Mouse (Mus musculus): ENCODE measurements around the gene Gsk3b.
"Not testable (repeated sequence)": the region's sequence is repeated elsewhere in the genome, so short reads cannot be mapped to it uniquely, and the experiment has no call there.

The Gsk3b gene

DNA sequence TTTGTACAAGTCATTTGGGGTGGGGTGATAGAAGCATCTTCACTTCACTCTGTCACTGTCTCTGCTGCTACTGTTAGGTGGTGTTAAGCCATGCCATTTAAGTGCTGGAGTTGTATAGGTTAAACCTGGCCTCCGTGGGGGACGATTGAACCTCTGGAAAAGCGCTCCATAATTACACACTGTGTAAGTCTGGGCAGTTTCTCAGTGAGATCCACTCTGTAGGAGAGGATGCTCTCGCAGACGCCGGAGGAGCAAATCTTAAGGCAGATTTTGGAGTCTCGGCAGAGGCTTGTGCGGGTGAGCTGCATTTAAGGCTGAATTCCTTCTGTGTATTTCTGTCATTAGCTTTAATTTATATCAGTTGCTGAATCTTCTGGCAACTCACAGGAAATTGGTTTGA, 92.6 kb downstream of the Gsk3b start:
- in situ Hi-C loops (cut with MboI; ENCODE audit: low sequenced_read_pairs) = loop anchor here (25.0 kb wide), 2 partner anchors 194 to 494 kb away; no protein-coding TSS in a partner anchor

- in situ Hi-C loops (cut with MboI; ENCODE audit: low sequenced_read_pairs) = loop anchor here (25.0 kb wide), 2 partner anchors 197 to 497 kb away; no protein-coding TSS in a partner anchor
Observed at GRCm38 (mm10) chr16:38184657-38185269, 96.0 kb downstream of the Gsk3b start.

DNA sequence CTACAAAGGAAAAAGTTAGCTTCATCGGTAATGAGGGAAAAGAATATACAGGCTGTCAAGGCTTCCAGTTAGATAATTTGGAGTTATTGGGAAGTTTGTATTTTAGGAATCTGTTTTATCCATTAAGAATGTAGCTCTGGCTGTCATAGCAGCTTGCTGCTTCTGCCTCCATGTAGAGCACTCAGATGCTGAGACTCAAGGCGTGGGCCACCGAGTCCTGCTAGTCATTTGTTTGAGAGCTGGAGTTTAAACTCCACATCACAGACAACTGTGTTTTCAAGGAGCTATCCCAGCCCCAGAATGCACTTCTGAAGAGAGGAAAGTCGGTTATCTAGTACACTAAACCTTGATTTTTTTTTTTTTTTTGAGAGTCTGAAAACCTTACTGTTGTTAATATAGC, 101.2 kb downstream of the Gsk3b start:
- in situ Hi-C loops (cut with MboI; ENCODE audit: low sequenced_read_pairs) = loop anchor here (25.0 kb wide), 2 partner anchors 203 to 503 kb away; no protein-coding TSS in a partner anchor

DNA sequence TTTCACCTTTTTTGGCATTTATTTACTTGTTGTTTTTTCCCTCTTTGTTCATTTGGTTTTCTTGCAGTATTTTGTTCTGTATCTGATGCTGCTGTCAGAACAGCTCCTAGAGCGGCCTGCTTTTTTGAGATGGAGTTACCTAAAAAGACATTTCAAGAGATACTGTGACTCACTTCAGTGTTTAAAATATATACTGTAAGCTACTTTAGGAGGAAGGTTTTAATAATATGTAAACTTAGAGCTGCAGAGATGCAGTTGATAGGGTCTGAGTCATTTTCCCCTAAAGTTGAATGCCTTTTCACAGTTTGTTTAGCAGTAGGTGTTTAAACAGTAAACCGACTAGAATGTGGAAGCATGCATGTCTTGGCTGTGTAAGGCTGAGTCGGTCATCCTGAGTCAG, 101.7 kb downstream of the Gsk3b start:
- in situ Hi-C loops (cut with MboI; ENCODE audit: low sequenced_read_pairs) = loop anchor here (25.0 kb wide), 2 partner anchors 203 to 503 kb away; no protein-coding TSS in a partner anchor

DNA sequence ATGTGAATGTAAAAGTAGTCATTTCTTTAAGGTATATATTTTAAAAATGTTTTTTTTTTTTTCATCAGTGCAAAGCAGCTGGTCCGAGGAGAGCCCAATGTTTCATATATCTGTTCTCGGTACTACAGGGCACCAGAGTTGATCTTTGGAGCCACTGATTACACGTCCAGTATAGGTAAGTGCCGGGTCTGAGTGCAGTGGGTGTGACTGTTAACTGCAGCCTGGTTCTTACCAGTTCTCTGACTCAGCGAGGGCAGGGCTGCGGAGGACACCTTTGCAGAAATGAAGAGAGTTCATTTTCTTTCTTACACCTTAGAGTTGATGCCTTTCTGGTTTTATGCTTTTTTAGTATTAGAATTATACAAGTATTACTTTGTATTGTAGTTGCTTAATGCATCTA, 102.7 kb downstream of the Gsk3b start:
- in situ Hi-C loops (cut with MboI; ENCODE audit: low sequenced_read_pairs) = loop anchor here (25.0 kb wide), 2 partner anchors 204 to 504 kb away; no protein-coding TSS in a partner anchor

GRCm38 (mm10) chr16:38192640-38193039, 103.8 kb downstream of the Gsk3b start:
- in situ Hi-C loops (cut with MboI; ENCODE audit: low sequenced_read_pairs) = loop anchor here (25.0 kb wide), 2 partner anchors 205 to 505 kb away; no protein-coding TSS in a partner anchor

DNA sequence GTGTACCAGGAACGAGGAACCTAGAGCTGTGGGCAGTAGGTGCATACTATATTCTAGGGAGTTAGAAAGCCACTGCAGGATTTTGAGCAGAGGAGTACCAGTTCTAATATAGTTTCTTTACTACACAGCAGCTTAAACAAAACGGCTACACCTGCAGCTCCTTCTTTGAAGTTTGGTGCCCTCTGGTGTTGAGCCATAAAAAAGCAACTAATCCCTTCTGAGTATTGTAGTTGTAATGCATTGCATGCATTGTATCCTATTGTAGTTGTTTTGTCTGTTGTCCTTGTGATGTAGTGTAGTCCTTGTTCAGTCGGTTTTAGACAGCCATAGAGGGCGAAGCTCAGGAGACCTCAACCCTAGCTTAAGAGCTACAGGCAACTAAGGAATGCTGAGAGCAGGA, 108.5 kb downstream of the Gsk3b start:
- in situ Hi-C loops (cut with MboI; ENCODE audit: low sequenced_read_pairs) = loop anchor here (25.0 kb wide), 2 partner anchors 210 to 510 kb away; no protein-coding TSS in a partner anchor

DNA sequence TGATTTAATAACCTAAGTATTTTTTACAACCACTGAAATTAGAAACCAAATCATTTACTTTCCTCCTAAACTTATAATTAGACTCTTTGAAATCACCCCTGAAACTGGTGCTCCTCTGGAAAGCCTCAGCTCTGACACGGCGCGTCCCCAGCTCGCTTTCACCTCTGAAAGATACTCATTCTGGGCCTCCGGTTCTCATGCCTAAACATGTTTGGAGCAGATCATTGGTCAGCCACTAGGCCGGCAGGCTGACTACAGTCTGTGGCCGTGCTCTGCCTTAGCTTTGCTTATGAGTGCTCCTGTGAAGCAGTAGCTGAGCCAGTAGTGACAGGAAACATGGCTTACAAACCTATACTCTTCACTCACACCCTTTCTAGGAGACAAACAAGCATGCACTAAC, 116.5 kb downstream of the Gsk3b start:
- in situ Hi-C loops (cut with MboI; ENCODE audit: low sequenced_read_pairs) = no loop called here

DNA sequence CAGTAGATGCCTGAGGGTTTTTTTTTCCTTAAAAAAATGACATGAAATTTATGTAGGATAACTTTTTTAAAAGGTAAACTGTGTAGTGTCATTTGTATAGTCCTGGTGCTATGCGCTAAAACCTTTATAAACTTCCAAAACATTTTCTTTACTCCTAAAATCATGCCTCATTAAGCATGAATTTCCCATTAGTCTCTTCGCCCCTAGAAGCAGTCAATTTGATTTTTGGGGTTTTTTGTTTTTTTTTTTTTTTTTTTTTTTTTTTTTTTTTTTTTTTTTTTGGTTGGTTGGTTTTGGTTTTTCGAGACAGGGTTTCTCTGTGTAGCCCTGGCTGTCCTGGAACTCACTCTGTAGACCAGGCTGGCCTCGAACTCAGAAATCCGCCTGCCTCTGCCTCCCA, 133.7 kb downstream of the Gsk3b start:
- in situ Hi-C loops (cut with MboI; ENCODE audit: low sequenced_read_pairs) = not testable (repeated sequence)

GRCm38 (mm10) chr16:38236936-38237585, 148.3 kb downstream of the Gsk3b start:
- in situ Hi-C loops (cut with MboI; ENCODE audit: low sequenced_read_pairs) = no loop called here

- in situ Hi-C loops (cut with MboI; ENCODE audit: low sequenced_read_pairs) = no loop called here
Observed at GRCm38 (mm10) chr16:38239729-38240128, 150.9 kb downstream of the Gsk3b start.

DNA sequence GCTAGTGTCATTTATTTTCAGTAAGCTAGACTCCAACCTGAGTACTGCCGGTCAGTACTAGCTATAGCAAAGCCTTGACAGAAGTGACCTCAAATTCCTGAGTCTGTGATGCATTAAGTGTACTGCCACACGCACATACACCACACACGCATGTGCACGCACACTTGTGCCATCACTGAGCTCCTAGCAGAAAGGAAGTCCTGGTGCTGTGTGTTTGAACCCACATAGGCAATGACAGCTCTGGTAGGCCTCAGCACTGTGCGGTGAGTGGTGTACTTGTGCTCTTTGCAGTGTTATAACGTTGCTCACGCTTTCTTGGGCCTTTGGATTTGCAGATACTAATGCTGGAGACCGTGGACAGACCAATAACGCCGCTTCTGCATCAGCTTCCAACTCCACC, 151.4 kb downstream of the Gsk3b start:
- in situ Hi-C loops (cut with MboI; ENCODE audit: low sequenced_read_pairs) = no loop called here

DNA sequence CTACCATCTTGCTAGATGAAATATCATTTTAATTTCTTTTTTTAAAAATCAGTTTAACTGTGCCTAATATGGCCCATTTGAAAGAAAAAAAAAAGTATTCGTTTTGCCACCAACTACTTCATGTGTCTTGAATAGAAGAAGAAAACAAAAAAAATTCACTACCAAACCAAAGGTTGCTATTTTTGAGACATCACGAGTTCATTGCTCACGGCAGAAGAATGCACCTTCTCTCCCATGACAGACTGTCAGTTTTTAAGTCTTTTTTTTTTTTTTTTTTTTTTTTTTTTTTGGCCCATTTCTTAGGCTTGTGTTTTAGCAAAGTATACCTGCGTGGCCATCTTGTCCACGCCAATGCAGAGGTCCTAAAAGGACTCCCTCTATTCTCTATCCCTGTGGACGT, 155.3 kb downstream of the Gsk3b start:
- in situ Hi-C loops (cut with MboI; ENCODE audit: low sequenced_read_pairs) = no loop called here

DNA sequence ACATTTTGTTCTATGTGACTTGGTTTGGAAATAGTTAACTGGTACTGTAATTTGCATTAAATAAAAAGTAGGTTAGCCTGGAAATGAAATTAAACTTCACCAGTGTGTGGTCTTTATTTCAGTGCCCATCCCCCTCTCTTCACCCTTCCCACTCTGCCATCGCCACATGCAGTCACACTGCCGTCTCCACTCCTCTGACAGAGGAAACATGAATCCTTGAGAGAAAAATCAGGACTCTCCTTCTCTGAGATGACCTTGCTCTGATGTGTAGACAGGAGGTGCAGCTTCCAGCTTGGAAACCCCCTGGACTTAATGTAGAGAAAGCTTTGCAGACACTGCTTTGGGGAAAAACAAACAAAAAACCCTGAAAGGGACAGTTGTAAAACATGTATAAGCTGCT, 156.6 kb downstream of the Gsk3b start:
- in situ Hi-C loops (cut with MboI; ENCODE audit: low sequenced_read_pairs) = no loop called here

- in situ Hi-C loops (cut with MboI; ENCODE audit: low sequenced_read_pairs) = no loop called here
Observed at GRCm38 (mm10) chr16:38245849-38246585, 157.2 kb downstream of the Gsk3b start.

DNA sequence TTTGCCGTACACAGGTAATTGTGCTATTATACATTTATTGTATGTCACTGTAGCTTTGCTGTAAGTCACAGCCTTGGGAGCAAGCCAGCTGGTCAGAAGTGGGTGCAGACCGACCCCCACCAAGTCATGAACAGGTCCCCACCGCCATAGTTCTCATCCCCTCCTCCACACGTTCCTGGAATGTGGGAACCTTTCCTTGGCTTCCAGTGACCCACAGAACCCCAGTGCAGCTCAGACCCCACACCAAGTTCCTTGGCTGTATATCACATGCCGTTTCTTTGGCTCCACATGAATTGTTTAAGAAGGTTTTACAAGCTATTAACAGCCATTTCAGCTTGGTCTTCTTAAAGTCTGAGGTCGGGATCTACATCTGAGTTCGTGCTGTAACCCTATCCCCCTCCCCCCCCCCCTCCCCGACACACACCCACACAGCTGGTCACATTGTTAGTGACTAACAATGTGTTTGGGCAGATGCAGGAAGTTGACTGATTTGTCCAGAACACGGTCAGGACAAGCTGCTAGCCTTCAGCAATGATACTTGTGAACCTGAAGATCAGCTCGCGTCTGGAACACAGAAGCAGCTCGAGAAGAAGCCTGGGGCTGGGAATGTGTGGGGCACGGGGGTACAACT, 159.6 kb downstream of the Gsk3b start:
- in situ Hi-C loops (cut with MboI; ENCODE audit: low sequenced_read_pairs) = no loop called here

DNA sequence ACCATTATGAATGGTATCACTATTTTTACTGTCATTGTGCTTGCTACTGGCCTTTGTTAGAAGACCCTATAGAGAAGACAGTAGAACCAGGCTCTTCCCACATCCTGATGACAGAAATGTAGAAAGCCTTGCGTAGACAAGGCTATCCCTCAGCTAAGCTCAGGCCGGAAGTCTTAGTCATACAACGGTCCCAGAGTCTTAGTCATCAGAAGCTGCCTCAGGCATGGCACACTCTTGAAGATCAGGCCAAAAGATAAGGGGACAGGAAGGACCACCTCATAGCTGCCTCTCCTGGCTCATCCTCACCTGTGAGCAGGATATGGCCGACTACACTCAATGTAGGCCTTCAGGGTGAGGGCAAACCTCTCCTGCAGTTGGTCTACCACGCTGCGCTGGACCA, 161.7 kb downstream of the Gsk3b start:
- in situ Hi-C loops (cut with MboI; ENCODE audit: low sequenced_read_pairs) = no loop called here

DNA sequence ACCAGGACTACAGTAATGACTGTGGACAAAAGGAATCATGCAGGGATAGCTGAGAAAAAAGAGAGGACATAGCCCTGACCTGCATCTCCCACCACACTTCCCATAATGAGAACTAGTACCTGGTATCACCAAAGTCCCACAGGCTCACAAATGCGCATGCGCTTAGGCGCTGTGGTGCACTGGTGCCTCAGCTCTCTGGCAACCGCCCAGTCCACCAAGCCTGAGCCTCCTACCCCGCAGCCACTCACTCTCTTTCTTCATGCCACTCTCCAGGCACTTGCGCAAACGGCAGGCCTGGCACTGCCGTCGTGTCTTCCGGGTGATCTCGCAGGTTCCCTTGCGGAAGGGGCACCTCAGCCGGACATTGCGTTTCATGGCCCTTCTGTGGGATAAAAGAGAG, 165.2 kb downstream of the Gsk3b start:
- in situ Hi-C loops (cut with MboI; ENCODE audit: low sequenced_read_pairs) = no loop called here

DNA sequence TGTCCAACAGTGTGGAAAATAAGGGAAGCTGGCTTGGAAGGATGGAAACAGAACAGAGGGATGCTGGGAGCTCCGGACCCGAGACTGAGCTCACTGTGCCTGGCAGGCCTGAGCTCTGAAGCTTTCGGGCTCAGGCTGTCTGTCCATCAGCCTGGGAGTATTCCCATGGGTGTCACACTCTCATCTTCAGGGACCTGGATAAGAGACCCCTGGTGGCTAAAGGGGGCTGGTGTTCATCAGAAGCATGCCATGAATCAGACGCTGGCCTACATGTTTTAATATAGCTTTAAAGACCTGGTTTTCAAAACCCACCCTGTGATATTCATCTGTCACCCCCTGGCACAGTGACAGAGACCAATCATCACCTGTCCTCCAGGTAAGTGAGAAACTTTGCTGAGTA, 166.3 kb downstream of the Gsk3b start:
- in situ Hi-C loops (cut with MboI; ENCODE audit: low sequenced_read_pairs) = no loop called here

DNA sequence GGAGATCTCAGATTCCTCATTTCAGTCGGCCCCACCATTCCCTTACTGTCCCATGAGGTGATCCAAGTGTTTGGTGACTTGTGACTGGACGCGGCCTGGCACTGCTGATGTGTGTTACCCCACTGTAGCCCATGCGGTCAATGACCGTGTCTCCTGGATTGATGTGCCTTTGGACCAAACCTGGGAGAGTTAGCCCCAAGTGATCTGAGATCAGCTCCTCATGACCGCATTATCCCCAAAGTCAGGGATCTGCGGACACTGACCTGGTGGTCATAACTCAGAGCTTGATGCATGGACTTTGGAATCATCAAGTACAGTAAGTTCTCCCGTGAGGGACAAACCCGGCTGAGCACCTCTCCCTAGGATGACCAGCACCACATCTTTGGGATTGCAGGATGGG, 167.1 kb downstream of the Gsk3b start:
- in situ Hi-C loops (cut with MboI; ENCODE audit: low sequenced_read_pairs) = no loop called here

DNA sequence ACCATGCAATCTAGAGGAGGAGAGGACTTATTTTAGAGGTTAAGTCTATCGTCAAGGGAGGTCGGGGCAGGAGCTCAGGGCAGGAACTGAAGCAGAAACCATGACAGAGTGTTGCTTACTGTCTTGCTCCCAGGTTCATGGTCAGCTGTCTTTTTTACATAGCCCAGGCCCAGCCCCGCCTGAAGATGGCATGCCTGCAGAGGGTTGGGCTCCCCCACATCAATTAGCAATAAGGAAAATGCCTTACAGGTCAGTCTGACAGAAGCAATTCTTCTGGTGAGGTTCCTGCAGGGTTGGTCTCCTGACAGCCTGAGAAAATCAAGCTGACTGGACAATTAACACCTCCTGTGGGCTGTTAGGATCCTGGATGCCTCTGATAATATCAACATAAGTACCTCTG, 182.8 kb downstream of the Gsk3b start:
- in situ Hi-C loops (cut with MboI; ENCODE audit: low sequenced_read_pairs) = no loop called here

Data from CH12F3 (cell line).